Mouse (Mus musculus) frontal cortex, adult (tissue): ENCODE results near the gene Cnih3.

Experiments
- ATAC-seq: cut with Nextera tagmentation; 2 replicates; pipeline ENCODE4 v1.9.2; 2017; ENCODE audit warnings: mild to moderate bottlenecking, moderate library complexity, mixed read lengths; ENCODE audit not compliant: low TSS enrichment

Cnih3 gene

DNA sequence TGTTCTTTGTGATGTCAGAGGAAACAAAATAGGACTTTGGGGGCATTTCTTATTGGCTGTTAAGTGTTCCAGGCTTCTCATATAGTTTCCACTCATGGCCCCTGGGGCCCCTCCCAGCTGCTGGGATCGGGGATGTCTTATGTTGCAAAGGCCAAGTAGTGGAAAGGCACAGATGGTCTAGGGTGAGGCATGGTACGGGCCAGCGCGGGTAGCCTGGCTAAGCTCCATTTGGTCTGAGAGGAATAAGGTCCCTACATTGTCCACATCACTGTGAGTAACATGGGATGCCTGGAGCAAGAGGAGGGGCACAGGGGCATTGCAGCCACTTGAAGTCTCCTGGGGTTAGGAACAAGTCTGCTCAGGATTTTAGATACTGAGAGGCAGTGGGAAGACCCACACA is 95.1 kb downstream of the Cnih3 start:
- peak; percentile 11; the same call in 1 of the 2 replicates for ATAC-seq

GRCm38 (mm10) chr1:181448041-181448440 is 95.6 kb downstream of the Cnih3 start:
- ATAC-seq = peak; percentile 88

DNA sequence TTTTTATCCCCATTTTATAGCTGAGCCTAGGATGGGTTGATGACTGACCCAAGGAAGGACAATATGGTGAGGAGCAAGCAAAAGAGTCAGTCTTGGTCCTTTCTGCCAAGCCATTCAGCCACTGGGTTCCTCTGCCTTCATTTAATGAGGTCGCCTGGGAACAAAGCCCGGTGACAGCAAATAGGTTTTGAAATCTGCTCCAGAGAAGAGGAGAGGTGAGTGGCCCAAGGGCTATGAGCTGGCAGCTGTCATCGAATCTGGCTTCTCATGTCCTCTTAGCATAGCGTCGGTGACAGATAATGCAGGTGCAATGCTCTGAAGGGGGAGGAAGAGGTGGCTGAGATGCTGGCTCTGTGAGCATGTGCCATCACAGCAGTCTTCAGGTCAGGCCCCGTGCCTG is 100.7 kb downstream of the Cnih3 start:
- ATAC-seq = no peak

GRCm38 (mm10) chr1:181456911-181457310 is 104.5 kb downstream of the Cnih3 start:
- no peak for ATAC-seq

- 0 out of 2 replicates have a peak, but pooled peaks have one; percentile 15 for ATAC-seq
These were observed 107.1 kb downstream of the Cnih3 start for GRCm38 (mm10) chr1:181459431-181460105.

DNA sequence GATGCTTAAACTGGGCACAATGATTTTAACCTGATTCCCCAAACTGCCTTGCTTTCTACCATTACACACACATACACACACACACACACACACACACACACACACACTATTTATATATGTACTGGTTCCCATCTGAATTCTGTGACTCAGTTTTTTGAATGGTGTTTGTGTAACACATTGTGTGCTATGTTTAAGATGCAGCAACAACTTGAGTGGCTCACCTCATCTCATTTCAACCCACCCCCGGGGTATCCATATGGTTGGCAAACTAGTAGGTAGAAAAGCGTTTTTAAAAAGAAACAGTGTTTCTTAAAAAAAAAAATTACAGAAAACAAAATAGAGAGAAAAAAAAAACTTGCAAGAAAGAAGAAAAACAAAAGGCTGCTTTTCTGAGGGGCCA is 107.9 kb downstream of the Cnih3 start:
- ATAC-seq = no peak

- no peak for ATAC-seq
These were observed 109.1 kb downstream of the Cnih3 start for GRCm38 (mm10) chr1:181461484-181461883.

GRCm38 (mm10) chr1:181462051-181462905 is 109.8 kb downstream of the Cnih3 start:
- no peak for ATAC-seq

- no peak for ATAC-seq
These were observed 110.4 kb downstream of the Cnih3 start for GRCm38 (mm10) chr1:181462906-181463179.

DNA sequence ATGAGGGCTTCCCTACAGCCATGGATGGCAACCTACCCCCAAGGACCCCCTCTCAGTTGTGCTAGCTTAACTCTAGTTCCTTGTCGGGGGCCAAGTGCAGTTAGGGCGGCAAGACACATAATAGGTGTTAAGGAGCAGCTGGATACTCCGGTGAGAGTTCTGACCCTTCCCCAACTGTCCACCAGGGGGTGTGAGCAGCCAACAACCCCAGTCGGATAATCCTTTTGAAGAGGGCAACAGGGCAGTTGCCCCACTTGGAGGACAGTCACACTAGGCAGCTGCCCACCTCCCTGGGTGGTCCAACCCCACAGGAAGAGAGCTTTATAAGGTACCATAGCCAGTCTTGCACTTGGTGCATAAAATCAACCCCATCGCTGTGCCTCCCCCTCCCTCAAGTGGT is 112.6 kb downstream of the Cnih3 start:
- no peak for ATAC-seq

GRCm38 (mm10) chr1:181466040-181466439 is 113.6 kb downstream of the Cnih3 start:
- peak; percentile 16; the same call in 1 of the 2 replicates for ATAC-seq

- ATAC-seq = peak; percentile 72
These were observed 114.3 kb downstream of the Cnih3 start for GRCm38 (mm10) chr1:181466601-181467320.

- ATAC-seq = no peak
These were observed 114.9 kb downstream of the Cnih3 start for GRCm38 (mm10) chr1:181467321-181467670.

DNA sequence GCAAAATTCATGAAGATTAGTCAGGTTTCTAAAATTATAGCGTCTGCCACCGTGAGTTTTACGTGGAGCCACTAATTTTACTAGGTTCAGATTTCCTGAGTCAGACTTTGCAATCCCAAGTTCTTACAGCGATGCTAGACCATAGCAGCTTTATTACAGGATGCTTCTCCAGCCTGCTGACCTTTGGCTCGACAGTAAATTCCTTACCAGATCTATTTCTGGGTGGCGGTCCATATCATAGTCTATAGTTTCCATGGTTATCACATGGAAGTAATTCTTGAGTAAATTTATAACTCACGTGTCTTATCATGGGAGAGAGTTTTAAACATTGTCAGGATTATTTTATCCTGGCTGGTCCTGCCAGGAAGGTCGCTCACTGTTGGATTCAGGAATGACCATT is 117.0 kb downstream of the Cnih3 start:
- no peak for ATAC-seq

GRCm38 (mm10) chr1:181476141-181476540 is 123.7 kb downstream of the Cnih3 start:
- ATAC-seq = no peak

GRCm38 (mm10) chr1:181476557-181476956 is 124.1 kb downstream of the Cnih3 start:
- ATAC-seq = peak; percentile 84

- no peak for ATAC-seq
These were observed 132.3 kb downstream of the Cnih3 start for GRCm38 (mm10) chr1:181484696-181485095.

DNA sequence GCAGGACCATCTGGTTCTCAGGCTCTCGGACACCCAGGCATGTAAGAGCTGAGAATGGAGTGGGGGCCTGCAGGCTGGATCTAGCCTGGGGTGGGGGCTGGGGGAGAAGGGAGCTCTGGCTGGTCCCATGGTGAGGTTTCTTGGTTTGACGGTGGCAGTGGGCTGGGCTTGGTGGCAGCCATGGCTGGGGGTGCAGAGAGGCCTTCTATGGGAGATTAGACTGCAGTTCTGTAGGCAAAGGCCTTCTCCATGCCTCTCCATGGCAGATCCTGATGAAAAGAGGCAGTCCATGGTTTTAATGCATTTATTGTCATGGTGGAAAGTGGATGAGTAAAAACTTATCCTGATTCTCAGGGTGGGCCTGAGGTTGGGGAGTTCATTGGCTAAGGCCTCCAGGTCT is 151.0 kb downstream of the Cnih3 start:
- ATAC-seq = no peak

DNA sequence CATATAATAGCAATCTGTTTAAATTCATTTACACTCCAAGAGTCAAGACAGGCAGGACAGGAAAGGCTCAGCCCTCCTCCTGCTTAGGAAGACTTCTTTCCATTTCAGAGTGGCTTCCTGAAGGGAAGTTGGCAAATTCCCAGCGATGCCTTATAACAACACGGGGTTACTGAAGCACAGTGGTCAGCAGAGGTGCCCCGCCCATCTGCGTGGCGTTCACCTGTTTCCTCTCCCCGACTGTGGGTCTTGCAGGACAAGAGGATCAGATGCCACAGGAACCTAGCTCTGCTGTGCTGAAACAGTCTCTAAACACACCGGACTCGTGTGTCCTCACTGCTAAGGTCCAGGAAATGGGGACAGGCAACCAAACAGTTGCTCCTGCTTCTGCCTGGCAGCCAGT is 152.9 kb downstream of the Cnih3 start:
- ATAC-seq = no peak
